Mouse (Mus musculus) heart, embryonic 15.5 days (tissue): ENCODE measurements at regions not wholly inside any gene's neighbourhood (a gene's known extent, or its start where the extent isn't known, plus 50 kb on each side); places are given as distances from the start of the nearest gene placed in this dataset.
"Not testable (repeated sequence)": the region's sequence is repeated elsewhere in the genome, so short reads cannot be mapped to it uniquely, and the experiment has no call there.

Source experiments
- ATAC-seq: fragments of 200-750 bp; cut with Nextera tagmentation; replicated peaks from 2 replicates; pipeline ENCODE4 v1.8.0; 2017; ENCODE audit warnings: low read depth, moderate TSS enrichment; ENCODE audit not compliant: insufficient number of reproducible peaks, insufficient read depth, low FRiP score
- H3K27ac ChIP-seq: fragments of 300-500 bp; sonication (generic); 2 replicates; pipeline ENCODE4 v1.5.1; 2015; ENCODE audit warnings: mild to moderate bottlenecking, inconsistent platforms
- H3K27me3 ChIP-seq: fragments of 300-500 bp; sonication (generic); 2 replicates; pipeline ENCODE4 v1.6.1; 2015; ENCODE audit warnings: inconsistent platforms
- H3K36me3 ChIP-seq: fragments of 300-500 bp; sonication (generic); 2 replicates; pipeline ENCODE4 v1.6.1; 2015; ENCODE audit warnings: mild to moderate bottlenecking, inconsistent platforms
- H3K4me1 ChIP-seq: fragments of 300-500 bp; sonication (generic); replicated peaks from 2 replicates; pipeline ENCODE4 v1.6.1; 2015; ENCODE audit warnings: inconsistent platforms
- H3K4me2 ChIP-seq: fragments of 300-500 bp; sonication (generic); 2 replicates; pipeline ENCODE4 v1.6.1; 2015; ENCODE audit warnings: inconsistent platforms, mild to moderate bottlenecking, moderate library complexity
- H3K4me3 ChIP-seq: fragments of 300-500 bp; sonication (generic); 2 replicates; pipeline ENCODE4 v1.5.1; 2015; ENCODE audit warnings: mild to moderate bottlenecking, inconsistent platforms
- H3K9ac ChIP-seq: fragments of 300-500 bp; sonication (generic); 2 replicates; pipeline ENCODE4 v1.6.1; 2015; ENCODE audit warnings: mild to moderate bottlenecking, inconsistent platforms
- H3K9me3 ChIP-seq: fragments of 300-500 bp; sonication (generic); replicated peaks from 2 replicates; pipeline ENCODE4 v1.6.1; 2016; ENCODE audit warnings: inconsistent platforms
- WGBS: fragments of 180-500 bp; shearing (Covaris S2); methylation state at CpG from one replicate; pipeline ENCODE4 v1.1.7; 2015; ENCODE audit warnings: mixed read lengths; 5-methylcytosine and 5-hydroxymethylcytosine counted together

GRCm38 (mm10) chr1:16904690-16905089, 811.6 kb upstream of the 4930444P10Rik start:
- Histone ChIP-seq H3K27ac (peak overlapping the region; percentile 50), H3K9me3 (no peaks in the 10 kb centered on the region)
- peak; percentile 83 for ATAC-seq

GRCm38 (mm10) chr1:16868383-16868782, 775.3 kb upstream of the 4930444P10Rik start:
- H3K9ac ChIP-seq, H3K27ac ChIP-seq, ATAC-seq, H3K4me3 ChIP-seq, H3K36me3 ChIP-seq, H3K4me1 ChIP-seq, H3K27me3 ChIP-seq, H3K4me2 ChIP-seq, H3K9me3 ChIP-seq: not testable (repeated sequence)
- WGBS, result 74% methylated on average over 3 of the region's 3 CpGs

More at GRCm38 (mm10) chr1:16904690-16905089, 811.6 kb upstream of the 4930444P10Rik start:
- H3K4me1 ChIP-seq, result 0 out of 2 replicates have a peak, but pooled peaks cover 2% of the 10 kb centered on the region
- no peaks in the 10 kb centered on the region for H3K27me3 ChIP-seq
- H3K4me3 ChIP-seq, result no peak overlapping the region
- H3K9ac ChIP-seq, result no peak overlapping the region
- H3K36me3 ChIP-seq, result no peaks in the 10 kb centered on the region
- no peak overlapping the region for H3K4me2 ChIP-seq

- not testable (repeated sequence) for H3K27ac ChIP-seq, H3K4me1 ChIP-seq, H3K27me3 ChIP-seq, H3K9me3 ChIP-seq, H3K36me3 ChIP-seq, H3K4me2 ChIP-seq, ATAC-seq, H3K9ac ChIP-seq, H3K4me3 ChIP-seq
- 75% methylated on average over 6 of the region's 6 CpGs for WGBS
Measured at GRCm38 (mm10) chr1:16867086-16867835, 774.1 kb upstream of the 4930444P10Rik start.

- Histone ChIP-seq H3K4me2 (no peak overlapping the region), H3K27ac (no peak overlapping the region), H3K4me1 (no peaks in the 10 kb centered on the region), H3K27me3 (no peaks in the 10 kb centered on the region), H3K4me3 (no peak overlapping the region), H3K9ac (no peak overlapping the region), H3K9me3 (no peaks in the 10 kb centered on the region), H3K36me3 (no peaks in the 10 kb centered on the region)
- ATAC-seq, result no peak
Measured at GRCm38 (mm10) chr1:16837111-16837510, 744.0 kb upstream of the 4930444P10Rik start.

GRCm38 (mm10) chr1:16824709-16825108, 731.6 kb upstream of the 4930444P10Rik start:
- not testable (repeated sequence) for H3K27ac ChIP-seq, H3K9ac ChIP-seq

GRCm38 (mm10) chr1:16824057-16824456, 730.9 kb upstream of the 4930444P10Rik start:
- no peaks in the 10 kb centered on the region for H3K9me3 ChIP-seq
- no peak for ATAC-seq

More at GRCm38 (mm10) chr1:16824709-16825108, 731.6 kb upstream of the 4930444P10Rik start:
- not testable (repeated sequence) for H3K4me1 ChIP-seq, H3K4me3 ChIP-seq, H3K36me3 ChIP-seq, ATAC-seq, H3K27me3 ChIP-seq, H3K9me3 ChIP-seq, H3K4me2 ChIP-seq
- 75% methylated on average over 4 of the region's 4 CpGs for WGBS

GRCm38 (mm10) chr1:16821186-16821585, 728.1 kb upstream of the 4930444P10Rik start:
- no peaks in the 10 kb centered on the region for H3K9me3 ChIP-seq
- H3K4me1 ChIP-seq, result no peaks in the 10 kb centered on the region
- WGBS, result 53% methylated on average over 2 of the region's 2 CpGs
- H3K27me3 ChIP-seq, result no peaks in the 10 kb centered on the region
- no peaks in the 10 kb centered on the region for H3K36me3 ChIP-seq
- ATAC-seq, result no peak
- no peak overlapping the region for H3K4me2 ChIP-seq
- H3K9ac ChIP-seq, result no peak overlapping the region
- no peak overlapping the region for H3K4me3 ChIP-seq
- H3K27ac ChIP-seq, result no peak overlapping the region

More at GRCm38 (mm10) chr1:16824057-16824456, 730.9 kb upstream of the 4930444P10Rik start:
- Histone ChIP-seq H3K36me3 (no peaks in the 10 kb centered on the region), H3K4me1 (no peaks in the 10 kb centered on the region), H3K9ac (no peak overlapping the region), H3K4me2 (no peak overlapping the region), H3K4me3 (no peak overlapping the region), H3K27me3 (no peaks in the 10 kb centered on the region), H3K27ac (no peak overlapping the region)
- 57% methylated on average over 3 of the region's 3 CpGs for WGBS

GRCm38 (mm10) chr1:16816572-16816971, 723.4 kb upstream of the 4930444P10Rik start:
- no peak for ATAC-seq
- WGBS, result 88% methylated on average over 7 of the region's 7 CpGs
- no peak overlapping the region for H3K4me3 ChIP-seq
- no peaks in the 10 kb centered on the region for H3K9me3 ChIP-seq
- H3K27me3 ChIP-seq, result no peaks in the 10 kb centered on the region
- no peak overlapping the region for H3K4me2 ChIP-seq
- H3K36me3 ChIP-seq, result no peaks in the 10 kb centered on the region
- no peaks in the 10 kb centered on the region for H3K4me1 ChIP-seq
- no peak overlapping the region for H3K9ac ChIP-seq
- H3K27ac ChIP-seq, result no peak overlapping the region

GRCm38 (mm10) chr1:16815731-16816130, 722.6 kb upstream of the 4930444P10Rik start:
- no peak for ATAC-seq
- Histone ChIP-seq H3K4me2 (no peak overlapping the region), H3K36me3 (no peaks in the 10 kb centered on the region), H3K9me3 (no peaks in the 10 kb centered on the region), H3K27me3 (no peaks in the 10 kb centered on the region), H3K9ac (no peak overlapping the region), H3K27ac (no peak overlapping the region), H3K4me3 (no peak overlapping the region), H3K4me1 (no peaks in the 10 kb centered on the region)

GRCm38 (mm10) chr1:16809370-16810150, 716.4 kb upstream of the 4930444P10Rik start:
- 84% methylated on average over 10 of the region's 10 CpGs for WGBS
- H3K4me1 ChIP-seq, result no peaks in the 10 kb centered on the region
- no peaks in the 10 kb centered on the region for H3K27me3 ChIP-seq
- no peaks in the 10 kb centered on the region for H3K36me3 ChIP-seq
- no peaks in the 10 kb centered on the region for H3K9me3 ChIP-seq
- no peak overlapping the region for H3K4me2 ChIP-seq
- no peak for ATAC-seq
- no peak overlapping the region for H3K4me3 ChIP-seq
- H3K27ac ChIP-seq, result no peak overlapping the region
- no peak overlapping the region for H3K9ac ChIP-seq

GRCm38 (mm10) chr1:16798292-16798691, 705.2 kb upstream of the 4930444P10Rik start:
- H3K4me2 ChIP-seq, result no peak overlapping the region
- no peaks in the 10 kb centered on the region for H3K36me3 ChIP-seq
- no peak overlapping the region for H3K27ac ChIP-seq
- no peaks in the 10 kb centered on the region for H3K4me1 ChIP-seq
- H3K9ac ChIP-seq, result no peak overlapping the region
- H3K27me3 ChIP-seq, result no peaks in the 10 kb centered on the region
- no peak overlapping the region for H3K4me3 ChIP-seq
- H3K9me3 ChIP-seq, result no peaks in the 10 kb centered on the region
- WGBS, result 63% methylated on average over 6 of the region's 6 CpGs
- no peak for ATAC-seq
